Mouse (Mus musculus) kidney, embryonic 14.5 days (tissue): ENCODE data around the gene Kif5a. TPM values are rescaled to one million over a fixed set of nuclear protein-coding genes. Genes with fewer than 3 reads are reported as not detected.

Source experiments
- ATAC-seq: fragments of 200-750 bp; cut with Nextera tagmentation; 2 replicates; pipeline ENCODE4 v1.8.0; 2017; ENCODE audit warnings: moderate number of reproducible peaks, mild to moderate bottlenecking, moderate TSS enrichment, moderate library complexity; ENCODE audit not compliant: low FRiP score, low TSS enrichment
- H3K27ac ChIP-seq: fragments of 300-500 bp; sonication (generic); 2 replicates; pipeline ENCODE4 v1.5.1; 2014; ENCODE audit warnings: low read depth, mild to moderate bottlenecking, low read length, moderate library complexity, mixed read lengths
- H3K27me3 ChIP-seq: fragments of 300-500 bp; sonication (generic); 2 replicates; pipeline ENCODE4 v1.6.1; 2014; ENCODE audit warnings: mild to moderate bottlenecking, low read length; ENCODE audit not compliant: control insufficient read depth, insufficient read depth
- H3K36me3 ChIP-seq: fragments of 300-500 bp; sonication (generic); 2 replicates; pipeline ENCODE4 v1.6.1; 2014; ENCODE audit warnings: low read length, mixed read lengths; ENCODE audit not compliant: control insufficient read depth, insufficient read depth
- H3K4me1 ChIP-seq: fragments of 300-500 bp; sonication (generic); 2 replicates; pipeline ENCODE4 v1.6.1; 2014; ENCODE audit warnings: low read length, mixed read lengths; ENCODE audit not compliant: control insufficient read depth, insufficient read depth
- H3K4me2 ChIP-seq: fragments of 300-500 bp; sonication (generic); replicated peaks from 2 replicates; pipeline ENCODE4 v1.6.1; 2014; ENCODE audit warnings: low read depth, mild to moderate bottlenecking, low read length
- H3K4me3 ChIP-seq: fragments of 300-500 bp; sonication (generic); 2 replicates; pipeline ENCODE4 v1.5.1; 2014; ENCODE audit warnings: mild to moderate bottlenecking, low read length
- H3K9ac ChIP-seq: fragments of 300-500 bp; sonication (generic); 2 replicates; pipeline ENCODE4 v1.6.1; 2014; ENCODE audit warnings: low read depth, mild to moderate bottlenecking, low read length, moderate library complexity
- H3K9me3 ChIP-seq: fragments of 300-500 bp; sonication (generic); 2 replicates; pipeline ENCODE4 v1.6.1; 2016; ENCODE audit warnings: low read length; ENCODE audit not compliant: control insufficient read depth
- WGBS: fragments of 180-500 bp; shearing (Covaris S2); extraction: QIAGEN DNeasy Blood & Tissue Kit; methylation state at CpG from one replicate; pipeline ENCODE4 v1.1.7; 2014; 5-methylcytosine and 5-hydroxymethylcytosine counted together
- polyA plus RNA-seq: library from polyadenylated mRNA; unstranded; fragments of >200 nt; fragmentation: Nextera tagmentation; extraction: Ambion mirVana; gene quantifications from 2 replicates; pipeline ENCODE4 v1.2.1, GENCODE M21; 2014

Gene Kif5a
- polyA plus RNA-seq, 1 experiment from 2014 or later = 0.37 TPM

- Histone ChIP-seq H3K4me1 (peaks cover 28% of the 10 kb centered on the region), H3K36me3 (peaks cover 68% of the 10 kb centered on the region), H3K9ac (no peak overlapping the region), H3K4me2 (no peak overlapping the region), H3K27ac (no peak overlapping the region), H3K4me3 (no peak overlapping the region), H3K9me3 (no peaks in the 10 kb centered on the region), H3K27me3 (no peaks in the 10 kb centered on the region)
- WGBS = 77% methylated on average over 7 of the region's 13 CpGs
- ATAC-seq = no peak
Measured at GRCm38 (mm10) chr10:127285644-127286043, 22.5 kb upstream of the Kif5a start.

- 73% methylated on average over 11 of the region's 11 CpGs for WGBS
- H3K9ac ChIP-seq = no peak overlapping the region
Measured at GRCm38 (mm10) chr10:127284724-127285500, 21.8 kb upstream of the Kif5a start.

GRCm38 (mm10) chr10:127284105-127284622 lies 21.0 kb upstream of the Kif5a start:
- Histone ChIP-seq H3K4me1 (peaks cover 23% of the 10 kb centered on the region), H3K4me2 (no peak overlapping the region), H3K27ac (no peak overlapping the region), H3K9ac (no peak overlapping the region), H3K9me3 (no peaks in the 10 kb centered on the region), H3K27me3 (no peaks in the 10 kb centered on the region), H3K4me3 (no peak overlapping the region), H3K36me3 (peaks cover 76% of the 10 kb centered on the region)
- no peak for ATAC-seq
- 92% methylated on average over 7 of the region's 7 CpGs for WGBS

More at GRCm38 (mm10) chr10:127284724-127285500, 21.8 kb upstream of the Kif5a start:
- peaks cover 27% of the 10 kb centered on the region for H3K4me1 ChIP-seq
- H3K36me3 ChIP-seq = peaks cover 71% of the 10 kb centered on the region
- no peak overlapping the region for H3K4me3 ChIP-seq
- no peak for ATAC-seq
- no peaks in the 10 kb centered on the region for H3K9me3 ChIP-seq
- no peaks in the 10 kb centered on the region for H3K27me3 ChIP-seq
- no peak overlapping the region for H3K4me2 ChIP-seq
- no peak overlapping the region for H3K27ac ChIP-seq

- H3K4me2 ChIP-seq = no peak overlapping the region
- H3K9ac ChIP-seq = no peak overlapping the region
- H3K9me3 ChIP-seq = no peaks in the 10 kb centered on the region
- no peaks in the 10 kb centered on the region for H3K27me3 ChIP-seq
- no peak overlapping the region for H3K27ac ChIP-seq
- peaks cover 87% of the 10 kb centered on the region for H3K36me3 ChIP-seq
- H3K4me3 ChIP-seq = no peak overlapping the region
- WGBS = 87% methylated on average over 13 of the region's 13 CpGs
- ATAC-seq = no peak
- H3K4me1 ChIP-seq = peaks cover 22% of the 10 kb centered on the region
Measured at GRCm38 (mm10) chr10:127282620-127283215, 19.6 kb upstream of the Kif5a start.

GRCm38 (mm10) chr10:127281316-127281715 lies 18.2 kb upstream of the Kif5a start:
- peaks cover 89% of the 10 kb centered on the region for H3K36me3 ChIP-seq
- WGBS = 87% methylated on average over 8 of the region's 8 CpGs
- H3K4me3 ChIP-seq = no peak overlapping the region
- no peak overlapping the region for H3K27ac ChIP-seq
- no peak for ATAC-seq
- peaks cover 8% of the 10 kb centered on the region; the same call in 1 of the 2 replicates for H3K4me1 ChIP-seq
- H3K27me3 ChIP-seq = no peaks in the 10 kb centered on the region
- H3K4me2 ChIP-seq = no peak overlapping the region
- no peaks in the 10 kb centered on the region for H3K9me3 ChIP-seq
- H3K9ac ChIP-seq = no peak overlapping the region

GRCm38 (mm10) chr10:127279730-127280129 lies 16.6 kb upstream of the Kif5a start:
- no peak overlapping the region for H3K4me3 ChIP-seq
- no peak for ATAC-seq
- H3K27ac ChIP-seq = no peak overlapping the region
- H3K9me3 ChIP-seq = no peaks in the 10 kb centered on the region
- H3K4me2 ChIP-seq = no peak overlapping the region
- H3K9ac ChIP-seq = no peak overlapping the region
- H3K36me3 ChIP-seq = peaks cover 85% of the 10 kb centered on the region
- no peaks in the 10 kb centered on the region for H3K4me1 ChIP-seq
- 100% methylated on average over 2 of the region's 2 CpGs for WGBS
- H3K27me3 ChIP-seq = no peaks in the 10 kb centered on the region

GRCm38 (mm10) chr10:127274261-127275022 lies 11.3 kb upstream of the Kif5a start:
- no peak for ATAC-seq
- H3K9me3 ChIP-seq = no peaks in the 10 kb centered on the region
- no peak overlapping the region for H3K27ac ChIP-seq
- 88% methylated on average over 11 of the region's 11 CpGs for WGBS
- H3K4me1 ChIP-seq = no peaks in the 10 kb centered on the region
- H3K4me2 ChIP-seq = no peak overlapping the region
- H3K9ac ChIP-seq = no peak overlapping the region
- H3K4me3 ChIP-seq = no peak overlapping the region
- H3K27me3 ChIP-seq = no peaks in the 10 kb centered on the region
- H3K36me3 ChIP-seq = peaks cover 75% of the 10 kb centered on the region

GRCm38 (mm10) chr10:127272371-127272770 lies 9.2 kb upstream of the Kif5a start:
- no peak overlapping the region for H3K4me3 ChIP-seq
- 95% methylated on average over 5 of the region's 5 CpGs for WGBS
- H3K9ac ChIP-seq = no peak overlapping the region
- H3K4me2 ChIP-seq = no peak overlapping the region
- peaks cover 70% of the 10 kb centered on the region for H3K36me3 ChIP-seq
- ATAC-seq = no peak
- H3K27ac ChIP-seq = no peak overlapping the region
- no peaks in the 10 kb centered on the region for H3K27me3 ChIP-seq
- no peaks in the 10 kb centered on the region for H3K9me3 ChIP-seq
- peaks cover 2% of the 10 kb centered on the region; the same call in 1 of the 2 replicates for H3K4me1 ChIP-seq
